Mouse (Mus musculus) limb, embryonic 13.5 days (tissue): ENCODE data around the gene Klhl20. TPM values are rescaled to one million over a fixed set of nuclear protein-coding genes. Genes with fewer than 3 reads are reported as not detected.

Experiments used
- ATAC-seq: fragments of 200-750 bp; cut with Nextera tagmentation; 2 replicates; pipeline ENCODE4 v1.8.0; 2017; ENCODE audit warnings: low read depth, moderate number of reproducible peaks, moderate TSS enrichment; ENCODE audit not compliant: low FRiP score
- H3K27ac ChIP-seq: fragments of 300-500 bp; sonication (generic); 2 replicates; pipeline ENCODE4 v1.5.1; 2015; ENCODE audit warnings: inconsistent platforms, mild to moderate bottlenecking, moderate library complexity
- H3K27me3 ChIP-seq: fragments of 300-500 bp; sonication (generic); 2 replicates; pipeline ENCODE4 v1.6.1; 2015; ENCODE audit warnings: mild to moderate bottlenecking, inconsistent platforms
- H3K36me3 ChIP-seq: fragments of 300-500 bp; sonication (generic); 2 replicates; pipeline ENCODE4 v1.6.1; 2015; ENCODE audit warnings: inconsistent platforms, mild to moderate bottlenecking, moderate library complexity
- H3K4me1 ChIP-seq: fragments of 300-500 bp; sonication (generic); 2 replicates; pipeline ENCODE4 v1.6.1; 2015; ENCODE audit warnings: inconsistent platforms
- H3K4me2 ChIP-seq: fragments of 300-500 bp; sonication (generic); replicated peaks from 2 replicates; pipeline ENCODE4 v1.6.1; 2015; ENCODE audit warnings: inconsistent platforms, mild to moderate bottlenecking, moderate library complexity
- H3K4me3 ChIP-seq: fragments of 300-500 bp; sonication (generic); 2 replicates; pipeline ENCODE4 v1.5.1; 2015; ENCODE audit warnings: moderate library complexity, mild to moderate bottlenecking, inconsistent platforms
- H3K9ac ChIP-seq: fragments of 300-500 bp; sonication (generic); 2 replicates; pipeline ENCODE4 v1.6.1; 2015; ENCODE audit warnings: mild to moderate bottlenecking, inconsistent platforms
- H3K9me3 ChIP-seq: fragments of 300-500 bp; sonication (generic); 2 replicates; pipeline ENCODE4 v1.6.1; 2016; ENCODE audit warnings: inconsistent platforms
- WGBS: fragments of 180-500 bp; shearing (Covaris S2); methylation state at CpG from one replicate; pipeline ENCODE4 v1.1.7; 2015; 5-methylcytosine and 5-hydroxymethylcytosine counted together
- polyA plus RNA-seq: library from polyadenylated mRNA; unstranded; fragments of >200 nt; fragmentation: Nextera tagmentation; extraction: Ambion mirVana; gene quantifications from 2 replicates; pipeline ENCODE4 v1.2.1, GENCODE M21; 2015

Klhl20 gene
- polyA plus RNA-seq, 1 experiment from 2014 or later: 17.3 TPM

GRCm38 (mm10) chr1:161139496-161139895 is 8.2 kb upstream of the Klhl20 start:
- Histone ChIP-seq H3K4me1 (no peaks in the 10 kb centered on the region), H3K9me3 (no peaks in the 10 kb centered on the region), H3K27ac (no peak overlapping the region), H3K36me3 (no peaks in the 10 kb centered on the region), H3K27me3 (no peaks in the 10 kb centered on the region), H3K4me2 (no peak overlapping the region), H3K4me3 (no peak overlapping the region), H3K9ac (no peak overlapping the region)
- 92% methylated on average over 2 of the region's 2 CpGs for WGBS
- ATAC-seq: no peak

DNA sequence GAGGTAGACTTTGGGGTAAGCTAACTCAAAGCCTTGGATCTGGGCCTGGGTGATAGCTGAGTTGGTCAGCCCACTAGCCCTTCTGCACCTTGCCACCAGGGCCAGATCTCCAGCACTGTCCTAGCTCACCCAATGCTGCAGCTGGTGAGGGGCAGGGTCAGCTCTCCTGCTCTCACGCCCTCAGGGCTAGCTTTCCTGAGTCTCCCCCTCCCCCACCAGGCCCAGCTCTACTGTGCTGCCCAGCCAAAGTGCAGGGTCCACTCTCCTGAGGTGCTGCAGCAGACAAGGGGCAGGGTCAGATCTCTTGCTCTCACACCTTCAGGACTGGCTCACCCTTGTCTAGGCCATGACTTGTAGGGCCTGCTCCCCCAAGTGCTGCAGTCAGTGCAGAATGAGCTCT is 4.8 kb downstream of the Klhl20 start:
- Histone ChIP-seq H3K4me1 (peaks cover 10% of the 10 kb centered on the region), H3K9me3 (no peaks in the 10 kb centered on the region), H3K9ac (no peak overlapping the region), H3K36me3 (peaks cover 6% of the 10 kb centered on the region), H3K4me3 (no peak overlapping the region), H3K27me3 (no peaks in the 10 kb centered on the region), H3K4me2 (no peak overlapping the region), H3K27ac (no peak overlapping the region)
- ATAC-seq: no peak
- 71% methylated on average over 1 of the region's 1 CpGs for WGBS

DNA sequence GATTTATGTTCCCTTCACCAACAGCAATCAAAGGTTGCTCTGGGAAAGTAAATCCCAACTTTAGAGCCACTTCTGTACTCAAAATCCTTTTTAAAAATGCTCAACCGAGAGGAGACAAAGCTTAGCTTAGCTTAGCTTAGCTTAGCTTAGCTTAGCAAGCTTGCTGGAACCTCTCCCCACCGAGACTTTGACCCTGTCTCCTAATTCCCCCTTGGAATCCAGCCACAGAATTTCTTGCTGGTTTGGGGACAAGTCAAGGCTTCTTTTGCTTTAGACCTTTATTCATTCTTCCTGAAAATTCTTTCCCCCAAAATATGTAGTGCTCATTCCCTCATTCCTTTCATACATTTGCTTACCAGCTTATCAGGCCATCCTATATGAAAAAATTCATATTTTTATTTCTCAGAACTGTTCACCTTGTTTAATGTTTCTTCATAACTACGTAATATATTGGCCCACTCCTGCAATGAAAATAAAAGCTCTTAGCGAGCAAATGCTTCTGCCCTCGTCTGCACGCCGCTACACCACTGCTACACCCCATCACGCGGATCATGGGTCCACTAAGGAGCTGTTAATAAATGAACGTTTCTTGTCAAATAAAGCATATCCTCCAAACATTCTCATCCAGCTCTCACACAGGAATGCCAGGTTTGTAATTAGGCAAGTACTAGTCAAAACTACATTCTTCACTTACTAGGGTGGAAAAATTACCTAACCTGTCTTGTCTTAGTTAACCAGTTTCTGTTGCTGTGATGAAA is 8.5 kb downstream of the Klhl20 start:
- Histone ChIP-seq H3K9ac (no peak overlapping the region), H3K36me3 (peaks cover 11% of the 10 kb centered on the region), H3K27ac (no peak overlapping the region), H3K27me3 (no peaks in the 10 kb centered on the region), H3K4me2 (no peak overlapping the region), H3K9me3 (no peaks in the 10 kb centered on the region), H3K4me3 (no peak overlapping the region), H3K4me1 (no peaks in the 10 kb centered on the region)
- no peak for ATAC-seq
- WGBS: 89% methylated on average over 10 of the region's 10 CpGs

- no peak for ATAC-seq
- no peak overlapping the region for H3K4me2 ChIP-seq
- no peak overlapping the region for H3K4me3 ChIP-seq
Measured at GRCm38 (mm10) chr1:161114591-161114990, 16.7 kb downstream of the Klhl20 start.

GRCm38 (mm10) chr1:161109216-161109615 is 22.1 kb downstream of the Klhl20 start:
- H3K27ac ChIP-seq: no peak overlapping the region
- no peak overlapping the region for H3K4me3 ChIP-seq
- peaks cover 29% of the 10 kb centered on the region for H3K36me3 ChIP-seq
- no peak overlapping the region for H3K4me2 ChIP-seq
- H3K27me3 ChIP-seq: no peaks in the 10 kb centered on the region
- 92% methylated on average over 8 of the region's 8 CpGs for WGBS
- no peak for ATAC-seq
- no peaks in the 10 kb centered on the region for H3K4me1 ChIP-seq
- no peaks in the 10 kb centered on the region for H3K9me3 ChIP-seq
- no peak overlapping the region for H3K9ac ChIP-seq

More at GRCm38 (mm10) chr1:161114591-161114990, 16.7 kb downstream of the Klhl20 start:
- Histone ChIP-seq H3K4me1 (no peaks in the 10 kb centered on the region), H3K27me3 (no peaks in the 10 kb centered on the region), H3K36me3 (peaks cover 3% of the 10 kb centered on the region; the same call in 1 of the 2 replicates), H3K27ac (no peak overlapping the region), H3K9ac (no peak overlapping the region), H3K9me3 (no peaks in the 10 kb centered on the region)

- Histone ChIP-seq H3K9ac (no peak overlapping the region), H3K4me1 (no peaks in the 10 kb centered on the region), H3K27me3 (no peaks in the 10 kb centered on the region), H3K36me3 (peaks cover 40% of the 10 kb centered on the region), H3K4me2 (no peak overlapping the region), H3K4me3 (no peak overlapping the region), H3K27ac (no peak overlapping the region), H3K9me3 (no peaks in the 10 kb centered on the region)
- ATAC-seq: no peak
- 80% methylated on average over 1 of the region's 1 CpGs for WGBS
Measured at GRCm38 (mm10) chr1:161103842-161104241, 27.5 kb downstream of the Klhl20 start.

GRCm38 (mm10) chr1:161099721-161100405 is 31.4 kb downstream of the Klhl20 start:
- Histone ChIP-seq H3K9ac (no peak overlapping the region), H3K36me3 (peaks cover 45% of the 10 kb centered on the region), H3K4me1 (no peaks in the 10 kb centered on the region), H3K4me3 (no peak overlapping the region), H3K27me3 (no peaks in the 10 kb centered on the region), H3K4me2 (no peak overlapping the region), H3K27ac (no peak overlapping the region), H3K9me3 (no peaks in the 10 kb centered on the region)
- ATAC-seq: no peak
- WGBS: 96% methylated on average over 4 of the region's 4 CpGs

GRCm38 (mm10) chr1:161077243-161077642 is 54.1 kb downstream of the Klhl20 start:
- Histone ChIP-seq H3K9me3 (no peaks in the 10 kb centered on the region), H3K9ac (no peak overlapping the region)
- ATAC-seq: no peak

GRCm38 (mm10) chr1:161076238-161076637 is 55.1 kb downstream of the Klhl20 start:
- H3K9me3 ChIP-seq: no peaks in the 10 kb centered on the region
- no peak for ATAC-seq

More at GRCm38 (mm10) chr1:161077243-161077642, 54.1 kb downstream of the Klhl20 start:
- Histone ChIP-seq H3K4me3 (no peak overlapping the region), H3K4me1 (peaks cover 19% of the 10 kb centered on the region), H3K4me2 (no peak overlapping the region), H3K27ac (no peak overlapping the region), H3K27me3 (no peaks in the 10 kb centered on the region), H3K36me3 (peaks cover 44% of the 10 kb centered on the region)
- WGBS: 89% methylated on average over 3 of the region's 3 CpGs

DNA sequence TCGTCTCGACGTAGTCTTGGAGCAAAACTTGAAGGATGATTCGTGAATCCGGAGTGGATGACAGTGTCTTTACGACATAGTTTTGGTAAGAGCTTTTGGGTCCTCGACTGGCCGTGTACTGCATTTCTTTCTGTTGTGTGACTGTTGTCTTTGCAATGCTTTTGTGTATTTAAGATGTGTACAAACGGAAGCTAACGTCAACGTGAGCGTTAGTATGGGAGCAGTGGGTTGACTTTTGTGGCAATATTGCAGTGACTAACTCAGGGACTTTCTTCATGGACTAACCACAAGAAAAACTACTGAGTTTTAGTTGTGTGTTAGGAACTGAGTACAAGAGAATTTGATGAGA is 60.1 kb downstream of the Klhl20 start:
- 0% methylated on average over 12 of the region's 12 CpGs for whole genome bisulfite sequencing
- peaks cover 34% of the 10 kb centered on the region for H3K4me1 ChIP-seq
- H3K27me3 ChIP-seq: no peaks in the 10 kb centered on the region
- H3K4me3 ChIP-seq: peak overlapping the region; percentile 78
- H3K9me3 ChIP-seq: no peaks in the 10 kb centered on the region
- H3K4me2 ChIP-seq: peak overlapping the region; percentile 79
- H3K36me3 ChIP-seq: peaks cover 5% of the 10 kb centered on the region
- peak overlapping the region; percentile 81 for H3K9ac ChIP-seq
- no peak for ATAC-seq
- peak overlapping the region; percentile 44; the same call in 1 of the 2 replicates for H3K27ac ChIP-seq

More at GRCm38 (mm10) chr1:161076238-161076637, 55.1 kb downstream of the Klhl20 start:
- Histone ChIP-seq H3K27ac (no peak overlapping the region), H3K4me3 (no peak overlapping the region), H3K4me2 (no peak overlapping the region), H3K36me3 (peaks cover 38% of the 10 kb centered on the region), H3K9ac (no peak overlapping the region), H3K4me1 (peaks cover 28% of the 10 kb centered on the region), H3K27me3 (no peaks in the 10 kb centered on the region)
- WGBS: 76% methylated on average over 6 of the region's 6 CpGs

GRCm38 (mm10) chr1:161070352-161071271 is 60.7 kb downstream of the Klhl20 start, which contains the start of the genes Dars2 and Cenpl:
TSS of gene Dars2 (minus strand) at chr1:161070658.
TSS of gene Cenpl (plus strand) at chr1:161070713.
- ATAC-seq: peak; percentile 98
- under 1% methylated on average over 57 of the region's 57 CpGs for WGBS
- H3K27ac ChIP-seq: peak within 1 kb of the TSS; percentile 44; the same call in 1 of the 2 replicates
- H3K27me3 ChIP-seq: no peaks in the 10 kb centered on the region
- peaks cover 34% of the 10 kb centered on the region for H3K4me1 ChIP-seq
- no peaks in the 10 kb centered on the region for H3K9me3 ChIP-seq
- peak within 1 kb of the TSS; percentile 84 for H3K9ac ChIP-seq
- peak within 1 kb of the TSS; percentile 84 for H3K4me2 ChIP-seq
- peak within 1 kb of the TSS; percentile 78 for H3K4me3 ChIP-seq
- H3K36me3 ChIP-seq: peaks cover 2% of the 10 kb centered on the region
